Mouse (Mus musculus) CH12.LX (cell line): Measurements from ENCODE around the gene Il6st.

Experiments used
- PAX5 ChIP-seq: IDR thresholded peaks from 2 replicates; pipeline ENCODE4 v1.6.1; 2012; ENCODE audit warnings: low read length, inconsistent platforms, mixed read lengths
- POLR2A ChIP-seq: IDR thresholded peaks from 2 replicates; pipeline ENCODE4 v1.6.1; 2011; ENCODE audit warnings: low read depth, mild to moderate bottlenecking, improper control_type of control experiment, low read length
- SIN3A ChIP-seq: IDR thresholded peaks from 2 replicates; pipeline ENCODE4 v1.6.1; 2012; ENCODE audit warnings: low read length, improper control_type of control experiment, inconsistent platforms

DNA sequence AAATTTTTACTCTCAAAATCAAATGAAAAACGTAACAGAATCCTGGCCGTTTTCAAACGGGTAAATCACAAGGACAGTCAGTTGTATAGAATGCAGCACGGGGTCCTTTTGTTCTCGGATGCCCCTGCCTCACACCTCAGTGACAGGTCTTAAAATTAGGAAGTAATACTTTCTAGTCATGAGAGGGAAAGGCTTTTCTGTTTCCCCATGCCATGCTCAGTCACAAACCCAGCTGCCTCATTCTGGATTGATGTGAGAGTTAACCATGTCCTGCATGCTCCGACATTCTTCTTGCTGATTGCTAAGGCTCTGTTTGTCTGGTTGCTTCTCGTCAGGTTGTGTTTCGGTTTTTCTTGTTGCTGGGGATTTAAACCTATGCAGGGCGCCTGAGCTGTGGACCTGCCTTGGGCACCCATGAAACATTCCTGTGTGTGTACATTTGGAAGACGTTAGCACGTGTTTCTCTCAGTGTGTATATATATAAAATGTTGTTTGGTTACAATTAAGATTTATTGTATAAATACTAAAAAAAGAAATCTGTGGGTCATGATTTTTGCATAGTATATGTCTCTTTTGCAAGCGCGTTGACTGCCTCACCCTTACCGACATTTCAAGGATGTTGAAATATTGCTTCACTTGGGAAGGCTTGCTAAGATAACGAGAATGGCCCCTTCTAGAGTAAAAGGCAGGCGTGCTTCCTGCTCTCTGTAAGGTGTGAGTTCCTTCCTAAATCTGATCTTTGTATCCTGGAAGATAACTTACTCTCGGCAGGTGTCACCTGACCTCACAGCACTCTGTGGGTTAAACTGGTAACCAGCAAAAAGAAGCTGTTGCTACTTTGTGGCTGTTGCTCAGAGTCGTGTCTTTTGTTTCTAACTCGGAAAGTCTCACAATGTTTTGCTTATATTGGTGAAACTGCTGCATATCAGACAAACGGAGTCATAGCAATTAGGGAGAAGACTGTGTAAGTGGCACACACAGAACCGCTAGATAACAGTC is 10.2 kb downstream of the Il6st start:
- TF ChIP-seq POLR2A (no peak), SIN3A (no peak), PAX5 (no peak)
